Mouse (Mus musculus) E14TG2a.4 (cell line): Measurements from ENCODE around the gene Sla2.
"Not testable (repeated sequence)": the region's sequence is repeated elsewhere in the genome, so short reads cannot be mapped to it uniquely, and the experiment has no call there.

Experiments used
- H3K27me3 ChIP-seq: 2 replicates; pipeline ENCODE4 v1.6.1; 2014; ENCODE audit warnings: low read length, control low read depth; ENCODE audit not compliant: insufficient read depth
- H3K36me3 ChIP-seq: 2 replicates; pipeline ENCODE4 v1.6.1; 2014; ENCODE audit warnings: low read length, control low read depth; ENCODE audit not compliant: insufficient read depth
- H3K4me1 ChIP-seq: replicated peaks from 2 replicates; pipeline ENCODE4 v1.6.1; 2014; ENCODE audit warnings: low read depth, low read length, control low read depth
- H3K4me3 ChIP-seq: replicated peaks from 2 replicates; pipeline ENCODE4 v1.5.1; 2014; ENCODE audit warnings: mild to moderate bottlenecking, low read length
- H3K9me3 ChIP-seq: 2 replicates; pipeline ENCODE4 v1.6.1; 2014; ENCODE audit warnings: low read length, control low read depth
- CTCF ChIP-seq: conservative IDR thresholded peaks from 2 replicates; pipeline ENCODE4 v1.5.1; 2014; ENCODE audit warnings: low read length
- NANOG ChIP-seq: IDR thresholded peaks from 2 replicates; pipeline ENCODE4 v1.6.1; 2014; ENCODE audit warnings: borderline replicate concordance, low read length, mixed read lengths
- POU5F1 ChIP-seq: IDR thresholded peaks from 2 replicates; pipeline ENCODE4 v1.6.1; 2014; ENCODE audit warnings: low read length, borderline replicate concordance

Gene Sla2

DNA sequence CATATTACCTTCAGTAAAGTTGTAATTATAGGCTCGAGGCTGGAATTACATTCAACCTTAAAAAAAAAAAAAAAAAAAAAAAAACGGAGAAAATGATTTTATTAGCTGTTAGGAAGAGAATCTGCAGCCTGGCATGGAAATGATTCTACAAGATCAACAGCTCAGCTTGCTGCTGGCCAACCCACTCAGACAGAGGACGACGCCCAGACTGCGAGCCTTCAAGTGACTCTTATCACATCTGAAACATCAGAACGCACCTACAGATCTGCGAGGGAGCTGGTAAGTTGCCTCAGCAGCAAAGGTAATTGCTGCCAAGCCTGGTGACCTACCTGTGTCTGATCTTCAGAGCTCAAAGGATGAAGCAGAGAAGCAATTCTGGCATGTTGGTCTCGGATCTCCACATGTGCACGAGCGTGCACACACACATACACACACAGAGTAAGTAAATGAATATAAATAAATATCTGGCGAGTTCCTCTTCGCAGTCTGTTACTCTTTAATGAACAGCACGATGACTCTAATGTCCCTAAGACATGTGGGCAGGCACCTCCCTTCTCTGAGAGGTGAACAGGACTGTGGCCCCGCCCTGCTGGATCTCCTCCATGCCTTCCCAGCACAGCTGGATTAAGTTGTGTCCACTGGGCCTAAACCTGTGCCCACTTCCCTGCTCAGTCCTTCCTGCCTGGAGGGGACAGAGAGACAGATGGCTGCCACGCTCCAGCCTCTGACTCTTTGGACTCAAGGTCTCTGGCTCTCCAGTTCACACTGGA lies 7.7 kb upstream of the Sla2 start:
- Histone ChIP-seq H3K27me3 (no peaks in the 10 kb centered on the region), H3K4me3 (no peak overlapping the region), H3K36me3 (no peaks in the 10 kb centered on the region), H3K9me3 (no peaks in the 10 kb centered on the region), H3K4me1 (no peaks in the 10 kb centered on the region; the same call in 1 of the 2 replicates)
- TF ChIP-seq CTCF (no peak), NANOG (no peak), POU5F1 (no peak)

DNA sequence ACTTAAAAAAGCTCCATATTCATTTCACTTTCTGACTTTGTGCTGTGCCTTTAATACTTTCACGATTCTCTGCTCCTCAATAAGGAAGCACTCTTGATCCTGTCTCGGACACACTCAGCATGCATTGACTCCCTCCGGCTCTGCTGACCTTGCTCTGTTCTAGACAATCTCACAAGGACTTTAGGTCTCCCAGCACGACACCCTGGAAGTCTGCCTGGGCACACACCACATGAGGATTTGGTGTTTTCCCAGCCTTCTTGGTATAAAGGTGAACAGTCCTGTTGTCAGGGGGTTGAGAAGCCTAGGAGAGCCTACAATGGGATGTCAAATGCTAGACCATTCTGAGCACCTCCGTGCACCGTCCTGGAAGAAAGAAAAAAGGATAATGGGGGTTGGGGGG lies 5.8 kb upstream of the Sla2 start:
- no peaks in the 10 kb centered on the region; the same call in 1 of the 2 replicates for H3K4me1 ChIP-seq
- H3K36me3 ChIP-seq, result no peaks in the 10 kb centered on the region
- H3K9me3 ChIP-seq, result no peaks in the 10 kb centered on the region
- H3K4me3 ChIP-seq, result no peak overlapping the region
- TF ChIP-seq CTCF, result no peak
- TF ChIP-seq NANOG, result no peak
- no peak for TF ChIP-seq POU5F1
- H3K27me3 ChIP-seq, result no peaks in the 10 kb centered on the region; the same call in 1 of the 2 replicates

DNA sequence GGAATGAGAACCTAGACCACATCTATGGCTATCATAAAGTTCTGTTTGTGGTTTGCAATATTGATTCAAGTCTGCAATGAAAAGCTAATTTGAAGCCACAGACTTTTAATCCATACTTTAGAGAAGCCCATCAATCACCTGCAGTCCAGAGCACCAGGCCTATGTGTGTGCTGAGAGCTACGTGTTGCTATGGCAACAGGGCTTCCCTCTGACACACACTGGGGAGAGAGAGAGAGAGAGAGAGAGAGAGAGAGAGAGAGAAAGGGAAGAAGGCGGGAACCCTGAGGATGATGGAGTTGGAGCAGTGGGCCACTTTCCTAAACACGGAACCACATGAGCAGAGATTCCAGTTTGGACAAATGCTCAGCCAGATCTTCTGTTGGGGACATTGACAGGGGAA lies 5.2 kb upstream of the Sla2 start:
- Histone ChIP-seq H3K4me3 (no peak overlapping the region), H3K27me3 (no peaks in the 10 kb centered on the region; the same call in 1 of the 2 replicates), H3K9me3 (no peaks in the 10 kb centered on the region), H3K4me1 (no peaks in the 10 kb centered on the region; the same call in 1 of the 2 replicates), H3K36me3 (no peaks in the 10 kb centered on the region)
- TF ChIP-seq POU5F1 (no peak), NANOG (no peak), CTCF (no peak)

DNA sequence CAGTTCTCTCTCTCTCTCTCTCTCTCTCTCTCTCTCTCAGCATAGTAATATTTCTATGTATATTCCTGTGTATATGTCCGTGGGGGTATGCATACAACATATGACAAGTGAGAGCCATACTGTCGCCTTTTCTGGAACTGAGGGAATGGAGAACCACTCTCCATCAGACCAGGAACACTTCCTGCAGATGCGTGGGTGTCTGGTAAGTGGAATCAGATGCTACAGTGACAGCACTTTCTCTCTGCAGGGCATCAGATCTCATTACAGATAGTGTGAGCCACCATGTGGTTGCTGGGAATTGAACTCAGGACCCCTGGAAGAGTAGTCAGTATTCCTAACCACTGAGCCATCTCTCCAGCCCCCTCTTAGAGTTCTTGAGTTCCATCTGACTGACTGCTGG lies 1.5 kb upstream of the Sla2 start:
- TF ChIP-seq NANOG (no peak), CTCF (no peak), POU5F1 (no peak)
- no peak overlapping the region for H3K4me3 ChIP-seq
- H3K9me3 ChIP-seq, result no peaks in the 10 kb centered on the region
- H3K4me1 ChIP-seq, result no peaks in the 10 kb centered on the region
- H3K27me3 ChIP-seq, result no peaks in the 10 kb centered on the region; the same call in 1 of the 2 replicates
- H3K36me3 ChIP-seq, result no peaks in the 10 kb centered on the region

DNA sequence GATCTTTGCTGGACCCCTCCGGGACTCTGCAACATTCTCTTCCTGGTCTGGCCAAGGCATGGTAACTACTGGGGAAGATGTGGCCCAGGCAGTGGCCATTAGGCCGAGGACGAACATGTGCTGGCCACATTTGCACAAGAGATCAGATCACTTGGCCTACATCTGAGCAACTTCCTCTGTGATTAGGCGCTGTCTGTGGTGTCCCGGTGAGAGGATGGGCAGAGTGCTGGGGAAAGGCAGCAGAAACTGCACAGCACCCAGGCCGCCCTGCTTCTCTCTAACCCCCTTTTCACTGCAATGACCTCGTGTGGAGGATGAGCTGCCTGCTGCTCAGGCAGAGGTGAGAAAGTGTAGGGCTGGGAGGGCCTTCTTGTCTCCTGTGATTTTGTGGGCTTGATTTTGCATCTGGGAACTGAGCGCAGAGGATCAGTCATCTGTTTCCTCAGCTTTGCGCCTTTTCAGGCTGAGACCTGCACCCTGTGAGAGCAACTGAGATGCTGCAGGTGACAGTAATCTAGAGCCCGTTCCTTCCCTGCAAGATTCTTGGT lies 834 bp downstream of the Sla2 start:
- Histone ChIP-seq H3K9me3 (no peaks in the 10 kb centered on the region), H3K4me1 (peaks cover 10% of the 10 kb centered on the region), H3K36me3 (no peaks in the 10 kb centered on the region), H3K4me3 (no peak overlapping the region), H3K27me3 (no peaks in the 10 kb centered on the region; the same call in 1 of the 2 replicates)
- TF ChIP-seq CTCF (no peak), POU5F1 (no peak), NANOG (no peak)

DNA sequence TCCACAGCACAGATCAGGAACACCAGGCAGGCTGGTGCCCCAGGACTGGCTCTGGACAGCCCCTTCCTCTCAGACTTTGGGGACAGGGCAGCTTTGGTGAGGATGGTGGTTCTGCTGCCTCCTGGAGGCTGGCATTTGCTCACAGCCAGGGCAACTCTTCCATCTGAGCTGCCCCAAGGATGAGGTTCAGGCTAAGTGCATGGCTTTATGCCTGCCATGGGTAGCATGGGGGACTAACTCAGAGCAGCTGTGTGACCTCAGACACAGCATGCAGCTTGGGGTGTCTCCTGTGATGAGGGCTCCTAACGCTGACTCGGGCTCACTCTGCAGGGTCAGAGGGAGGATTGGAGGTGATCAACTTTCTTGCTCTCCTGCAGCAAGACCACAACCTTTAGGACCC lies 1.3 kb downstream of the Sla2 start:
- H3K36me3 ChIP-seq, H3K9me3 ChIP-seq, H3K4me3 ChIP-seq, H3K27me3 ChIP-seq, H3K4me1 ChIP-seq: not testable (repeated sequence)

DNA sequence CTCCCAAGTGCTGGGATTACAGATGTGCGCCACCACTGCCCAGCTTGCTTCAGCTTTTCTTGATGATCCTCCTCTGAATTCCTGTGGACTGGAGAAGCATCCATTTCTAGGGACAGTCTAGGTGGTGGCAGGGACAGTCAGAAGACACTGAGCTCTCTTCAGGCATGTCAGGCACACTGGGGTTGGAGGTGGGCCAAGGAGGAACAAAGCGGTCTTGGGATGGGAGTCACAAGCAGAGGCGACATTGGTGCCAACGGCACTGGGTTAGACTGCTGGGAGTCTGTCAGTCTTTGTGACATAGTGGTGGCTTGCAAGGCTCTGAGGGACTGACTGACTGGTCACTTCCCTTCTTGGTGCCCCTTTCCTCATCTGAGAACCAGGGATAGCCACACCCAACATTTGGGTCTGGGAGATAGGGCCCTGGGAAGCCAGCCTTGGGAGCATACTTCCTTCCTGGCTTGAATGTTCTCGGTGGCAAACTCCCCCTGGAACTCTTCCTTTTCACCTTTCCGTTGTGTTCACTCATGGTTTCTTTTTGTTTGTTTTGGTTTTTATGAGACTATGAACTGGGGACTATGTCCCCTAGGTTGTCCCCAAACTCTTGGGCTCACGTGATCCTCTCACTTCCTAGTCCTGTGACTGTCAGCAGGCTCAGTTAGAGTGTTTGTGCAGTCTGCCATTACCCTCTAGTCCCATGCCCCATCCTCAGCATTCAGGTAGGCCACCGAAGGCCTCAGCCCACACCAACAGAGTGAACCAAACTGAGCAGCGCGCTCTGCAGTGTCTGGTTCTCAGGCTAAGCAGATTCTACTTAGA lies 2.4 kb downstream of the Sla2 start:
- Histone ChIP-seq H3K36me3 (no peaks in the 10 kb centered on the region), H3K27me3 (no peaks in the 10 kb centered on the region; the same call in 1 of the 2 replicates), H3K4me1 (peaks cover 10% of the 10 kb centered on the region), H3K9me3 (no peaks in the 10 kb centered on the region), H3K4me3 (no peak overlapping the region)
- TF ChIP-seq CTCF (no peak), NANOG (no peak), POU5F1 (no peak)

DNA sequence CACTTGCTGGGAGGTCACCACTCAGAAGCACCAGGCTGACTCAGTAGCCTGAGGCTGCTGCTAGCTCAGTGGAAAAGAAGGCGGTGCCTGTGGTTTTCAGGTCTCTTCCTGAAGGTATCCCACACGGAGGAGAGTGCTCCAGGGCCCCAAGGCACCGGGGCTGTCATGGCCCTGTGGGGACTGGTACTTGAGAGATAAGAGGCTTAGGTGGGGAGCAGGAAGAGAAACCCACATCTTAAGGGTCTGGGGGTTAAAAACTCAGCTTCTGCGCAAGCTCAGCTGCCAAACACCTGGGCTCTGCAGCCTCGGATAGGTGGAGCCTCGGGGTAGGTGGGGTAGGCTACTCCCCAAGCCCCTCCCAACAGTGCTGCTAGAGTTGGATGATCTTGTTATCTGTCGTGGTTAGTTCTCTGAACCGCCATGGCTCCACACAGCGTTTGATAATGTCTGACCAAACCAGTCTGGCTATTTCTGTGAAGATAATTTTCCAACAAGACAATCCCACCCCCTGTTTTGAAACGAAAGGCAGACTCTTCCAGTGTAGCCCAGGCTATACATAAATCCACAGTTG lies 4.5 kb downstream of the Sla2 start:
- Histone ChIP-seq H3K36me3 (no peaks in the 10 kb centered on the region), H3K4me3 (no peak overlapping the region), H3K27me3 (no peaks in the 10 kb centered on the region), H3K4me1 (peaks cover 14% of the 10 kb centered on the region), H3K9me3 (no peaks in the 10 kb centered on the region)
- TF ChIP-seq POU5F1, result no peak
- TF ChIP-seq NANOG, result no peak
- TF ChIP-seq CTCF, result no peak
